Mouse (Mus musculus) liver, embryonic 12.5 days (tissue): ENCODE data around the gene Cemip. TPM values are rescaled to one million over a fixed set of nuclear protein-coding genes. Genes with fewer than 3 reads are reported as not detected.

Experiments used
- ATAC-seq: fragments of 200-750 bp; cut with Nextera tagmentation; 2 replicates; pipeline ENCODE4 v1.8.0; 2017; ENCODE audit warnings: moderate number of reproducible peaks, mild to moderate bottlenecking, moderate library complexity
- H3K27ac ChIP-seq: fragments of 300-500 bp; sonication (generic); 2 replicates; pipeline ENCODE4 v1.5.1; 2016; ENCODE audit warnings: mild to moderate bottlenecking
- H3K27me3 ChIP-seq: fragments of 300-500 bp; sonication (generic); replicated peaks from 2 replicates; pipeline ENCODE4 v1.6.1; 2016; ENCODE audit warnings: mild to moderate bottlenecking, moderate library complexity
- H3K36me3 ChIP-seq: fragments of 300-500 bp; sonication (generic); 2 replicates; pipeline ENCODE4 v1.6.1; 2016; ENCODE audit warnings: mild to moderate bottlenecking, moderate library complexity
- H3K4me1 ChIP-seq: fragments of 300-500 bp; sonication (generic); 2 replicates; pipeline ENCODE4 v1.6.1; 2016
- H3K4me2 ChIP-seq: fragments of 300-500 bp; sonication (generic); 2 replicates; pipeline ENCODE4 v1.6.1; 2016; ENCODE audit warnings: mild to moderate bottlenecking, moderate library complexity
- H3K4me3 ChIP-seq: fragments of 300-500 bp; sonication (generic); 2 replicates; pipeline ENCODE4 v1.5.1; 2016; ENCODE audit warnings: mild to moderate bottlenecking, moderate library complexity
- H3K9ac ChIP-seq: fragments of 300-500 bp; sonication (generic); 2 replicates; pipeline ENCODE4 v1.6.1; 2016; ENCODE audit warnings: mild to moderate bottlenecking, moderate library complexity
- H3K9me3 ChIP-seq: fragments of 300-500 bp; sonication (generic); replicated peaks from 2 replicates; pipeline ENCODE4 v1.6.1; 2016; ENCODE audit warnings: mild to moderate bottlenecking, moderate library complexity
- WGBS: fragments of 180-500 bp; shearing (Covaris S2); methylation state at CpG from one replicate; pipeline ENCODE4 v1.1.7; 2016; ENCODE audit not compliant: insufficient replicate concordance; 5-methylcytosine and 5-hydroxymethylcytosine counted together
- polyA plus RNA-seq: library from polyadenylated mRNA; unstranded; fragments of >200 nt; fragmentation: Nextera tagmentation; extraction: Ambion mirVana; gene quantifications from 2 replicates; pipeline ENCODE4 v1.2.1, GENCODE M21; 2016

The Cemip gene
- polyA plus RNA-seq, 1 experiment from 2014 or later: 0.05 TPM

GRCm38 (mm10) chr7:84116621-84117542 lies 30.6 kb upstream of the Cemip start:
- ATAC-seq: no peak
- WGBS: 77% methylated on average over 7 of the region's 7 CpGs
- Histone ChIP-seq H3K9ac (no peak overlapping the region), H3K4me3 (no peak overlapping the region), H3K27me3 (no peaks in the 10 kb centered on the region), H3K36me3 (peaks cover 29% of the 10 kb centered on the region), H3K27ac (no peak overlapping the region), H3K9me3 (no peaks in the 10 kb centered on the region), H3K4me1 (peaks cover 39% of the 10 kb centered on the region), H3K4me2 (no peak overlapping the region)

GRCm38 (mm10) chr7:84115385-84115784 lies 29.1 kb upstream of the Cemip start:
- ATAC-seq: no peak
- peaks cover 36% of the 10 kb centered on the region for H3K36me3 ChIP-seq
- H3K4me1 ChIP-seq: peaks cover 24% of the 10 kb centered on the region; the same call in 1 of the 2 replicates
- H3K27ac ChIP-seq: no peak overlapping the region
- H3K4me2 ChIP-seq: no peak overlapping the region
- WGBS: 37% methylated on average over 2 of the region's 2 CpGs
- no peaks in the 10 kb centered on the region for H3K27me3 ChIP-seq
- H3K9me3 ChIP-seq: no peaks in the 10 kb centered on the region
- no peak overlapping the region for H3K4me3 ChIP-seq
- no peak overlapping the region for H3K9ac ChIP-seq

GRCm38 (mm10) chr7:84114775-84115174 lies 28.5 kb upstream of the Cemip start:
- no peak for ATAC-seq
- peaks cover 18% of the 10 kb centered on the region; the same call in 1 of the 2 replicates for H3K4me1 ChIP-seq
- WGBS: 79% methylated on average over 3 of the region's 3 CpGs
- no peak overlapping the region for H3K9ac ChIP-seq
- H3K4me3 ChIP-seq: no peak overlapping the region
- H3K4me2 ChIP-seq: no peak overlapping the region
- peaks cover 42% of the 10 kb centered on the region for H3K36me3 ChIP-seq
- no peaks in the 10 kb centered on the region for H3K27me3 ChIP-seq
- H3K27ac ChIP-seq: no peak overlapping the region
- no peaks in the 10 kb centered on the region for H3K9me3 ChIP-seq

- Histone ChIP-seq H3K27ac (no peak overlapping the region), H3K4me1 (peaks cover 7% of the 10 kb centered on the region; the same call in 1 of the 2 replicates), H3K4me3 (no peak overlapping the region), H3K36me3 (peaks cover 54% of the 10 kb centered on the region), H3K9me3 (no peaks in the 10 kb centered on the region), H3K27me3 (no peaks in the 10 kb centered on the region), H3K9ac (no peak overlapping the region), H3K4me2 (no peak overlapping the region)
- ATAC-seq: no peak
- 85% methylated on average over 8 of the region's 8 CpGs for WGBS
These were observed 26.7 kb upstream of the Cemip start for GRCm38 (mm10) chr7:84113035-84113390.

- Histone ChIP-seq H3K36me3 (peaks cover 54% of the 10 kb centered on the region), H3K4me2 (no peak overlapping the region), H3K9ac (no peak overlapping the region), H3K27me3 (no peaks in the 10 kb centered on the region), H3K9me3 (no peaks in the 10 kb centered on the region), H3K4me1 (peaks cover 2% of the 10 kb centered on the region; the same call in 1 of the 2 replicates), H3K27ac (no peak overlapping the region), H3K4me3 (no peak overlapping the region)
- WGBS: 70% methylated on average over 6 of the region's 6 CpGs
- ATAC-seq: no peak
These were observed 26.2 kb upstream of the Cemip start for GRCm38 (mm10) chr7:84112351-84113034.

GRCm38 (mm10) chr7:84111716-84112350 lies 25.5 kb upstream of the Cemip start:
- H3K4me3 ChIP-seq: no peak overlapping the region
- 72% methylated on average over 10 of the region's 10 CpGs for WGBS
- peaks cover 58% of the 10 kb centered on the region for H3K36me3 ChIP-seq
- H3K4me1 ChIP-seq: no peaks in the 10 kb centered on the region; the same call in 1 of the 2 replicates
- no peaks in the 10 kb centered on the region for H3K27me3 ChIP-seq
- H3K9me3 ChIP-seq: no peaks in the 10 kb centered on the region
- no peak for ATAC-seq
- no peak overlapping the region for H3K27ac ChIP-seq
- no peak overlapping the region for H3K9ac ChIP-seq
- H3K4me2 ChIP-seq: no peak overlapping the region

- H3K27ac ChIP-seq: no peak overlapping the region
- H3K4me3 ChIP-seq: no peak overlapping the region
- H3K27me3 ChIP-seq: no peaks in the 10 kb centered on the region
- 71% methylated on average over 1 of the region's 1 CpGs for WGBS
- H3K4me2 ChIP-seq: no peak overlapping the region
- H3K36me3 ChIP-seq: peaks cover 31% of the 10 kb centered on the region
- no peaks in the 10 kb centered on the region; the same call in 1 of the 2 replicates for H3K4me1 ChIP-seq
- no peaks in the 10 kb centered on the region for H3K9me3 ChIP-seq
- H3K9ac ChIP-seq: no peak overlapping the region
- no peak for ATAC-seq
These were observed 20.6 kb upstream of the Cemip start for GRCm38 (mm10) chr7:84106942-84107341.

- WGBS: 78% methylated on average over 1 of the region's 1 CpGs
- H3K36me3 ChIP-seq: 0 out of 2 replicates have a peak, but pooled peaks cover 6% of the 10 kb centered on the region
- no peaks in the 10 kb centered on the region for H3K27me3 ChIP-seq
- H3K4me3 ChIP-seq: no peak overlapping the region
- no peaks in the 10 kb centered on the region for H3K4me1 ChIP-seq
- H3K9ac ChIP-seq: no peak overlapping the region
- no peak overlapping the region for H3K27ac ChIP-seq
- no peaks in the 10 kb centered on the region for H3K9me3 ChIP-seq
- no peak overlapping the region for H3K4me2 ChIP-seq
- ATAC-seq: no peak
These were observed 16.3 kb upstream of the Cemip start for GRCm38 (mm10) chr7:84102589-84102988.

- WGBS: 58% methylated on average over 3 of the region's 3 CpGs
- Histone ChIP-seq H3K4me3 (no peak overlapping the region), H3K27ac (no peak overlapping the region), H3K4me1 (no peaks in the 10 kb centered on the region), H3K36me3 (no peaks in the 10 kb centered on the region), H3K9ac (no peak overlapping the region), H3K9me3 (no peaks in the 10 kb centered on the region), H3K27me3 (no peaks in the 10 kb centered on the region), H3K4me2 (no peak overlapping the region)
- ATAC-seq: no peak
These were observed 14.4 kb upstream of the Cemip start for GRCm38 (mm10) chr7:84100672-84101071.

- no peaks in the 10 kb centered on the region for H3K27me3 ChIP-seq
- WGBS: 86% methylated on average over 1 of the region's 1 CpGs
- ATAC-seq: no peak
These were observed 11.8 kb upstream of the Cemip start for GRCm38 (mm10) chr7:84098098-84098497.

GRCm38 (mm10) chr7:84096501-84096900 lies 10.2 kb upstream of the Cemip start:
- Histone ChIP-seq H3K27ac (no peak overlapping the region), H3K4me3 (no peak overlapping the region), H3K9me3 (no peaks in the 10 kb centered on the region), H3K4me1 (no peaks in the 10 kb centered on the region), H3K36me3 (no peaks in the 10 kb centered on the region), H3K4me2 (no peak overlapping the region), H3K27me3 (no peaks in the 10 kb centered on the region), H3K9ac (no peak overlapping the region)
- 62% methylated on average over 6 of the region's 6 CpGs for WGBS
- ATAC-seq: no peak

More at GRCm38 (mm10) chr7:84098098-84098497, 11.8 kb upstream of the Cemip start:
- Histone ChIP-seq H3K4me1 (no peaks in the 10 kb centered on the region), H3K4me3 (no peak overlapping the region), H3K9me3 (no peaks in the 10 kb centered on the region), H3K27ac (no peak overlapping the region), H3K9ac (no peak overlapping the region), H3K36me3 (no peaks in the 10 kb centered on the region), H3K4me2 (no peak overlapping the region)

GRCm38 (mm10) chr7:84090793-84091192 lies 4.5 kb upstream of the Cemip start:
- WGBS: 71% methylated on average over 4 of the region's 4 CpGs
- H3K4me2 ChIP-seq: no peak overlapping the region
- H3K27me3 ChIP-seq: peaks cover 31% of the 10 kb centered on the region
- H3K36me3 ChIP-seq: no peaks in the 10 kb centered on the region
- no peak overlapping the region for H3K9ac ChIP-seq
- no peaks in the 10 kb centered on the region for H3K9me3 ChIP-seq
- 0 out of 2 replicates have a peak, but pooled peaks cover 4% of the 10 kb centered on the region for H3K4me1 ChIP-seq
- no peak overlapping the region for H3K27ac ChIP-seq
- no peak for ATAC-seq
- H3K4me3 ChIP-seq: no peak overlapping the region
